Mouse (Mus musculus) G1E-ER4 (cell line): ENCODE measurements around the gene Unc119. TPM values are rescaled to one million over a fixed set of nuclear protein-coding genes. Genes with fewer than 3 reads are reported as not detected.

Source experiments
- GATA1 ChIP-seq: IDR thresholded peaks from one replicate; pipeline ENCODE4 v1.8.0; 2012; ENCODE audit warnings: low read length, inconsistent platforms
- polyA plus RNA-seq: library from polyadenylated mRNA; stranded (reverse); fragments of >175 nt; gene quantifications from 2 replicates; pipeline ENCODE4 v1.2.3, GENCODE M21; 2012

The Unc119 gene
- polyA plus RNA-seq, 1 experiment = 37.7 TPM

DNA sequence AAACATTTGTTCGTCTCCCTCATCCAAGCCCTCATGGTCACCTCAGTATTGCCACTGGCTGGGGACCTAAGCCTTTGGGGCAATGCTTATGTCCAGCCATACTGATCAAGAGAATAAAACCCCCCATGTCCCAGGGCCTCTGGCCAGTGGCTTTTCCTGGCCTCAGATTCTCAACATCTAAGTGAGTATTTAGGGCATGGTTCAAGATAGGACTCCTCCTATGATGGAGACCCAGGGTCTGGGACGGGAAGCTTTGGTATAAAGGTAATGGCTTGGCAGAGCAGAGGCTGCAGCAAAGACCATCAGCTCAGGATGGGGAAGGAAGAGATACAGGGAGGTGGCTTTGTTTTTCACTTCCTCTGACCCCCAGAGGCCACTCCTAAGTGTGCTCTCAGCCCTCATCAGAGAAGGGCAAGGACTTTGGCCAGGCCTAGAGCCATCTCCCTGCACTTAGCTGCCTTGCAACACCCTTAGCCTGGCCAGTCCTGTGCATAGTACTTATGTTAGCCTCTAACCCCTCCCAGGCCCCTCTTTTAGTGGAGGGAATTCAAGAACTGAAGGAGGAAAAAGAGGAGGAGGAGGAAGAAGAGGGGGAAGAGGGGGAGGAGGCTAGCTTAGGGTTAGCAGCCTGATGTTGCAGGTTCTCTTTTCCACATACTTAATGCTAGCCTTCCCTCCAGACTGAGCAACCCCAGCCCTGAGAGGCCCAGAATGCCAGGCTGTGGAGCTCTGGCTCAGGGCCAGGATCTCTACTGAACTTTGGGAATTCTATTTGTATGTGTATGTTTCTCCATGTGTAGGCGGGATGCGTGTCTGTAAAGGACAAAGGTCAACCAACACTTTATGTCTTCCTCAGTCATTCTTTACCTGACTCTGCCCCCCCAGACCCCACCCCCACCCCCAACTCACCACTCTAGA, 6.4 kb downstream of the Unc119 start:
- no peak for TF ChIP-seq GATA1

DNA sequence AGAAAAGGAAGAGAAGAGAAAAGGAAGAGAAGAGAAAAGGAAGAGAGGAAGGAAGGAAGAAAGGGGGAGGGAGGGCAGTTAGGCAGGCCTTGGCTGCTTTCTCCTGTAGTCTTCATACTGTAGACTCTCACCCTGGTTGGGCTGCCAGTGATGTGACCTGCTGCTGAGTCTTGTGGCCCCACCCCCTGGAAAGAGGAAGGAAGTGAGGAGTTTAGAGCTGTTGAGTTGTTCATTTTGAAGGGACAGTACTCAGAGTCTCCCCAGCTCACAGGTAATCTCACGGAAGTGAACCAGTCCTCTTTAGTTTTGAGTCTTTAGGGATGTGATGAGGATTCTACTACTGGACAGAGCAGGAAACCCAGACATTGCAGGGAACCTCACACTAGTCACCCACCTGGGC, 9.8 kb downstream of the Unc119 start:
- TF ChIP-seq GATA1 = no peak

- TF ChIP-seq GATA1 = no peak
These were observed 11.6 kb downstream of the Unc119 start for GRCm38 (mm10) chr11:78354905-78355304.

DNA sequence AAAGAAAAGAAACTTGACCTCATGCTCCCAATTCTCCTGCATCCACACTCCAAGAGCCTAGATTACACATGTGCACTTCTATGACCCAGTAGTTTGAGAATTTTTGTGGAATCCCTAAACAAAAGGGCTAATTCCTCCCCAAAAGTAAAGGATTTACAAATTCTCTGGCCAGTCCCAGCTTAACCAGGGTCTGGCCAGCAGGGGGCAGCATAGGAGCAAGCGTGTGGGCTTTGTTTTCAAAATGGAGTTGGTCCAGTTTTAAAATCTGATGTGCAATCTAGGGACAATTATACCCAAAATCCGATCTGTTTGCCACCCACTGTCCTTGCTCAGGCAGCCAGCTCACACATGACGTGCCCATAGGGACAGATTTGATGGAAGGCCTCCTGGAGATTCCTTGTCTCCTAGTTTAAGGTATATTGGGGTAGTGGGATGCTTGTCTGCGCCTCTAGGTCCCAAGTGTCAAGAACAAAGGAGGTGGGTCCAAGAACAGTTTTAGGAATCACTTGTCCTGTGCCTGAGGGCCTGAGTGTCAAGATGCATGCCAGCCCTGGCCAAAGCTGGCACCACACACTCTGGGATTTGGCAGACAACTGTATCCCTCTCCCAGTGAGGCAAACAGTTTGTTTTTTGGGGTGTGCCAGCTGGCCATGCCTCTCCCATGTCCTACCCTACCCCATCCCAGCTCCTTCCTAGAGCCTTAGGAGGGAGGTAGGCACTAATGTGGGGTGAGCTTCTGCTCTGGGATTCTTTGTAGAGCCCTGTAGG, 12.4 kb downstream of the Unc119 start:
- no peak for TF ChIP-seq GATA1

- no peak for TF ChIP-seq GATA1
These were observed 15.2 kb downstream of the Unc119 start for GRCm38 (mm10) chr11:78358330-78359007.

DNA sequence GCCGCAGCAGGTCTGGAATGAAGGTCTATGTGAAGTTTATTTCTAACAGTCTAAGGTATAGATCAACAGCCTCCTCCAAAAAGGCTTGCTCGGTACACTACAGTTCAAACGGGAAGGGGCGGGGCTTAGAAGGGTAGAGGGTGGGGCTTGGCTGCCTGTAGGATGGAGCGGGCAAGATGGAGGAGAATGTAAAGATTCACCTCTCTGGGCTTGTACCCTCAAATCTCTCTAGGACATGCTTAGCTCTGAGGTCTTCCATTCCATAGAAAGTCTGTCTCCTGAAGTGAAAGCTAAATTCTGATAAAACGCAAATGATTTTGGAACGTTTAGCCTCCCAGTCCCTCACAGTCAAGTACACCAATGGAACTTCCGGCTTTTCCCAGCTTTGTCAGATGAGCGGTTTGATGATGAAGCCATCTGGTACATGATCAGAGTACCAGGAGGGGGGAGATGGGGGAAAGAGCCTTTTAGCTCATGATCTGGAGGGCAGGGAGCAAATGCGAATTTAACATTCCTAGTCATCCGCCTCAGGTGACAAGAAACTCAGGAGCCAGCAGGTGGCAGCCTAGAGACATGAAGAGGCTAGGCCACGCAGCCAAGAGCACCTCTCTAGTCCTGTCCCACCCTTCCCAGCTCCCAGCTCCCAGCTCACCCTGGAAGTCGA, 17.0 kb downstream of the Unc119 start:
- no peak for TF ChIP-seq GATA1

DNA sequence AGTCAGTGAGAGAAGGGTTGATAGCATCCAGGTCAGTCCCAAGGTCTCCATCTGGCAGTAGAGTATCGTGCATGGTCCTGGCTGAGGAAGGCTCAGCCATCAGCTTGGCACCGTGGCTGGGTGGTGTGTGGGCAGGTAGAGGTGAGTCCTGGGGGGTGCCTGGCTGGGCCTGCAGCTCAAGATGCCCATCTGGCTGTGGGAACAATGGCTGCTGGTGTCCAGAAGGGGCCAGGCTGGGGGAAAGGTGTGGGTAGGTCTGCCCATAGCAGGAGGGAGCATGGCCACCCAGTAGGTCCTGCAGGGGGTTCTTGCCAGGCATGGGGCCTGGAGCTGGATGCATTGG, 17.5 kb downstream of the Unc119 start:
- TF ChIP-seq GATA1 = no peak

DNA sequence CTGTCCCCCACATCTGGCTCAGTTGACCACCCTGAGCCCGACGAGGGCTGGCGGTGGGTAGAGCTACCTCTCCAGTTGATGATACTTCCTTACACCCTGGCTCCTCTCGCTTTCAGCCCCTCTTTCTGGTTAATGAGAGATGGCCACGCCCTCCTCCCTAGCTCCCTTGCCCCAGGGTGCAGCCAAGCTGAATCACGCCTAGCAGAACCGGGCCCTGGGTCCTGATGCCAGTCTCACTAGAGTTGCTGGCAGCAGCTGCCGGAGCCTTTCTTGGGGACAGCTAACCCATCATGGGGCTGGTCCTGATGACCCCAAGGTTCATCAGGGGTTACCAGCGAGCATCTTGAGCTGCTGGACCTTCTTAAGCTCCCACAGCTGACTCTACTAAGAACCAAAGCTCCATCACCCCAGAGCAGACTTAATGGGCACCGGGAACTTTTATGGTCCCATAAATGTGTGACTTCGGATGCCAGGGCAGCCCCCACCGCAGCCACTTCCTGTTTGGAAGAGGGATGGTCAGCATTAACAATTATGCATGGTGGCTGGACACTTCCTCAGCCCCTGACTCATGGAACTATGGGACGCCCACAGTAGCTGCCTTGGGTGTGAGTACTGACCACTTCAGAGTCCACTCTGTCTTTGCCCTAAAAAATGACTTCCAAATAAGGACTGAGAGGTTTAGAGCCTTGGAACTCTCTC, 20.2 kb downstream of the Unc119 start:
- no peak for TF ChIP-seq GATA1

DNA sequence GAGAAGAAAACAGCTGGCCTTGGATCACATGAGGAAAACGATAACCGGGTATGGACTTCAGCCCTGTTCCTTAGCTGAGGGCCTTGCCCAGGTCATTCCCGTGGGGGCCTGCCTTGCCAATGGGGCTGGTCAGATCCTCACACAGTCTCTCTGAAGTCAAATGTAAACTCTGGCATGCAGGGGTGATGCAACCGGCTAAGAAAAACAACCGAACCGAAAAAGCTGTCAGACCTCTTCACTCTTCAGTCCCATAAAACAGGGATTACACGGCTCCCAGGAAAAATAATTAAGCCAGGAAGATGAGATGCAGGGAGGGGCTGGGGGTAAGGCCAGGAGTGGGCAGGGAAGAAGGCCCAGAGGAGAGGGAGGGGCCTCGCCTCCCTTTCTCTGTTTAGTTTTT, 20.8 kb downstream of the Unc119 start:
- TF ChIP-seq GATA1 = no peak

DNA sequence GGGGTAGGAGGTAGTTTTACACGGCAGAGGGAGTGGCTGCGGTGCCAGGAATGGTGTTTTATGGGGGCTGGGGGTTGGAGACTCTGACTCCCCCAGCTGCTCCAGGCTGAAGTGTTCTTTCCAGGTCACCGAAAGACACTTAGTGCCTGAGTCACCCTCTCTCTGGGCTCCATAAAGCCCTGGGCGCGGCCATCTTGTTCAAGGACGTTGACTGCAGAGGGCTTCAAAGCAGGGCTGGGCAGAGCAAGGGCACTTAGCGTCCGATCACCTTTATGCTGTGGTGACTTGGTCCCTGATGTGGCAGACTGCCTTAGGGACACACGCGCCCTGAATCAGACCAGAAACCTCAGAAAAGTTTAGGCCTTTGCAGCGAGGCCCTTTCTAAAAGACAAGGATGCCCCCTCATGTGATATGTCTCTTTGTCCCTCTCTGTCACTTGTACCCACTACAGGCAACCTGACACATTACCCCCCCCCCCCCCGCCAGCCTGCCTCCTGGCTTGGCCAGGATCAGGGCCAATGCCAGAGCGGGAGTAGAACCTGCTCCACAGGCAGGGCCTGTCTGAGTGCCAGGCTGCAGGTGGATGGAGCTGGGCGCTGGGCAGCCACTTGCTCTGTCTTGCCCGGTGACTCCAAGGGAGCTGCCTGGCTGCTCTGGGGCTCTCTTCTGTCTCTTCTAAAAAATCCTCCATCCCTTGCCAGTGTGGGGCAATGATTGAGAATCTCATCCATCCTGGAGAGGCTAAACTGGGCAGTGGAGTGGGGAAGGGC, 24.4 kb downstream of the Unc119 start:
- no peak for TF ChIP-seq GATA1

GRCm38 (mm10) chr11:78370389-78370788, 27.1 kb downstream of the Unc119 start:
- TF ChIP-seq GATA1 = no peak

- TF ChIP-seq GATA1 = no peak
These were observed 28.4 kb downstream of the Unc119 start for GRCm38 (mm10) chr11:78371711-78372110.

GRCm38 (mm10) chr11:78372166-78372565, 28.9 kb downstream of the Unc119 start:
- no peak for TF ChIP-seq GATA1

GRCm38 (mm10) chr11:78372610-78373009, 29.3 kb downstream of the Unc119 start:
- no peak for TF ChIP-seq GATA1
